Mouse (Mus musculus) liver, embryonic 14.5 days (tissue): Measurements from ENCODE around the gene Rgs7bp.

Source experiments
- CTCF ChIP-seq: IDR thresholded peaks from 2 replicates; pipeline ENCODE4 v1.5.1; 2016; ENCODE audit warnings: antibody characterized with exemption, low read depth, control low read depth
- EP300 ChIP-seq: IDR thresholded peaks from 2 replicates; pipeline ENCODE4 v1.6.1; 2016; ENCODE audit warnings: antibody characterized with exemption, low read depth

GRCm38 (mm10) chr13:104960951-104961715, 93.6 kb downstream of the Rgs7bp start:
- TF ChIP-seq CTCF, result no peak
- no peak for TF ChIP-seq EP300
